Mouse (Mus musculus) WW6 (cell line): ENCODE measurements around the gene Nfib.

Source experiments
- DNase-seq: peaks from one replicate; pipeline ENCODE4 v3.0.0-alpha.2; 2013; ENCODE audit warnings: low read depth, low spot score

Gene Nfib

DNA sequence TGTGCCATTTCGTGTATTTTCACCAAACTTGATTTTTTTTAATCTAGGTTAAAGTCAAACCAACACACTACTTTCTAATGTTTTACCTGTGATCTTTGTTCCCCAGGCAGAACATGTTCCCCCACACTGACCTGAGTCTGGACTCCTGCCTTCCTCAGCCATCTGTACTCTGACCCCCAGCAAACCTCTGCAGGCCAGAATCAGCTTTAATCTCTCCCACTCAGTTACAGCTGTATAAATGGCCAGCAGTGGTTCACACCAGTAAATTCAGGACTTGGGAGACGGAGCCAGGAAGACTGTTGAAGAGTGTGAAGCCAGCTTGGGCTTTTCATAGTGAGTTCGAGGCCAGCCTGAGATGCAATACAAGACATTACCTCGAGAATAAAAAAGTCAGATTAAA, 312.5 kb downstream of the Nfib start:
- no peak for DNase-seq

DNA sequence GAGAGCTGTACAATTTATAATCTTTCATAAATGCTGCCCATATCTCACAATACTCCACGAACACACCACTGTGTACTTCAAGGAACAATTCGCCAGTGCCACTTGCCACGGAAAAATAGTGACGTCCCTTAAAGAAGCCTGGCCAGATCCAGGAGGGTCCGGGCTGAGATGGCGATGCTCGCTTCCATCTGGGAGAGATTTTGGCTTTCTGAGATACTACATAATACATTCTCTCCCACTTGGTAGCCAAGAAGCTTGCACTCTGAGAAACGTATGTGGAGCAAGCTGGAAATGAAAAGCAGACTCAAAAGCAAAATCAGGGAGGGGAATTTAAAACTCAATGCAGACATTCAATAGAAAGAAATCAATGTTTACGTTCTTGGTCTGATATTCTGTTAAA, 313.1 kb downstream of the Nfib start:
- DNase-seq = no peak

DNA sequence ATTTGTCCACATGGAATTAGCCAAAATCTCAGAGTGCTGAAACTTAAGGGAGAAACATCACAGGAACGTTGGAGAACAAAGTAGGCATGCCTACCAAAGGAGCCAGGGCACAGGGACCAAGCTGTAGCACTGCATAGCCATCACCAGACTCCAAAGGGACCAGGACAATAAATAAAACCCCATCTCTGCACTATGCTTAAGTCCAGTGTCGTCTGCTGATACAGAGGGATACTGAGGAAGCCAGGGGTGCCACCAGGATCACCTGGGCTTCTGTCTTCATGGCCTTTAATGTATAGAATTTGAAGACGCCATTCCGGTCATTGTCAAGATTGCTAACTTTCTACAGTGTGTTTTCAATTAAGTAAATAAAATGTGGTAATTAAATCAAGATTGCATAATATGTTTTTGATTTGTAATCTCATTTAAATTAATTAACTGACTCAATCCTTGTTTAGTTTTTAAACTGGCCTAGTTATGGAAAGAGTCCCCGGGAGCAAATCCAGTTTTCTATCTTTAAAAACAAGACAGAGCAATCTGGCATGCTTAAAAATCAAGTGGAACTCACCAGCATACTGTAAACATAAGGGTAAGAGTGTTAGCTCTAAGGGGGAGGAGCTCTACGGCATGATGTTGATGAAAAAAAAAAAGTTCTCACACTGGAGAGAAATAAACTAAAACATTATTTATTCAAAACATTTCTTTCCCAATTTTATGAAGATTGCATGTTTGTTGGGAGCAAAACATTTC, 313.7 kb downstream of the Nfib start:
- DNase-seq = no peak

DNA sequence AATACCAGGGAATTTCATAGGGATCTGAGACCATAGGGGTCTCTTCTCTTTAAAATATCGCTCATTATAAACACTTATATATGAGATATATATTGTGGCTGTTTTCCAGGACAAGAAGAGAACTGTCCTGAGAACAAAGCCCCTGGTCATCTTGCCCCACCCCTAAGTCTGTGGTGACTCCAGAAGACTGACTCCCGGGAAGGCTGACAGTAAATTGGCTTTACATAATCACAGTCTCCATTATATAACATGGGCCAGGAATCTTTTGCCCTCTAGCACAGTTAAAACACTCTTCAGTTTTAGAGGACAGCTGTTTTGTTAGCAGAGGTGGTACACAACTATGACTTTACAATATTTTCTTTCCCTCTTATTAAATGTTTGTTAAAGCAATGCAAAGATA, 315.0 kb downstream of the Nfib start:
- no peak for DNase-seq

DNA sequence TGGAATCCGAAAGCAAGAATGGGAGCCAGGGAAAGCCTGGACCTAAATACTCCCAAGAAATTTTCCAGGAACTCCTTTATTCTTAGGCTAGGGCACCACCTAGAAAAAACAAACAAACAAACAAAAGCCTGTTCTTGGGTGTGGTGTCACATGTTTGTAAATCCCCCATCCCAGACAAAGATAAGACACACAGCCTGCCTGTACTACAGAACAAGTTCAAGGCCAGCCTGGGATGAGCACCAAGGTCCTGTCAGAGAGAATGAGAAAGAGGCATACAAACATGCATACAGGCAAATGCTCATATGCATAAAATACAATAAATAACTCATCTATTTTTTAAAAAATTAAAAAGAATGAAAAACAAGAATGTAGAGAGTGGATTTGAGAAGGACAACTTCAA, 315.7 kb downstream of the Nfib start:
- no peak for DNase-seq

DNA sequence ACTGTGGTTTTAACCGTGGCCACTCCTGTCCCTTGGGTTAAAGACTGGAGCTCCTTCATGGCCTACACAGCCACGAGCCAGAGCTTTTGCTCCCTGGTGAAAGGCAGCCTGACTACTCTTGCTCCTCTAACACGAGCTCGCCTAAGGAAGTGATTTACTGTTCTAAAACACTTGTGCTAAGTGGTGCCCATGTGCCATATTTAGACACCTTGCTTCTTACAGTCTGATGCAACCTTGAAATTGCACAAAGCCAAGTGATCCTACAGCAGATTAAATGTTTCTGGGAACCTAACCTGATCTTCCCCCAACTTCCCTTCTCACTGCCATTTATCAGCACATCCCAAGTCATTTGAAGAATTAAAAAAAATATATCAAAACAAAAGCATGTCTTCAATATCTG, 317.9 kb downstream of the Nfib start:
- DNase-seq = no peak

DNA sequence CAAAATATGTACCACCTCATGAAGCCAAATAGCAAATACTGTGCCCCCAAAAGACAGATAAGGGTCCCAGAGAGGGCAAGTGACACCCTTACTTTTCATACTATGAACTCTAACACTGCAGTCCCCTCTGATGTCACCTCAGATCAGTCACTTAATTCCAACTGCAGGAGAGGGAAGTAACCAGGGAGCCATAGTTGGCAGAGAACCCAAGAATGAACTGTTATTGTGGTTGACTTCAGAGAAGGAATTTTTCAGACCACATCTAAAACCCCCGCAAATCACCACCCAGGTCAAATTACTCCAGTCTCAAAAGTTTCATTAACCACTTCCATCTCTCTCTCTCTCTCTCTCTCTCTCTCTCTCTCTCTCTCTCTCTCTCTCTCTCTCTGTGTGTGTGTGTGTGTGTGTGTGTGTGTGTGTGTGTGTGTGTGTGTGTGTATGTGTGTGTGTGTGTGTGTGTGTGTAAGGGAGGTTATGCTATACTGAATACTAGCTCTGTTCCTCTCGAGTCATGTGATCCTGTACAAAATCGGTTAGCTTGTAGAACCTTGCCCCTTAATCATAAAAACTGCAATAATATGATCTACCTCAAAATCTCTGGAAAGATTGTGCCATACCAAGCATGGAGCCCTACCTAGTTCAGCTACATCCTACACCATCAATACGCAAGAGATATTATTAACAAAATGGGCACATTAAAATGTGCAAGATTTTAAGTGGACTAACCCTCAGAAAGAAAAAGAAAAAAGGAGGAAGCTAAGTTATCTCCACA, 319.1 kb downstream of the Nfib start:
- no peak for DNase-seq

DNA sequence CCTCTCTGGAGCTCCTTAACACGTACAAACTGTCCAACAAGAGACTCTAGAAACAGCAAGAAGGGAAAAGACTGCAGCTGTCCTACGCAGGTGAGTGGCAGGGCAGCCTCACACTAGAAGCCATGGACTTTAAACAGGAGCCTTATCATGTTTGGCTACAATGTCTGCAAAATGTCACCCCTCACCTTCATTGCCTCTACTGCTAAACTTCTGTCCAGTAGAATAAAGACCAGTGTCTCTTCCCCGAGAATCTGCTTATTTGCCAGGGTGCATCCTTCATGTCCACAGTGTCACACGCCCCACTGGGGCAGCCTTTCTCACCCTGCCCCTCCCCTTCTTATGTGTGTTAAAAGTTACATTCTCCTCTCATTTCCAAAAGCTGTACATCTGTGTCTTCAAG, 319.9 kb downstream of the Nfib start:
- no peak for DNase-seq

DNA sequence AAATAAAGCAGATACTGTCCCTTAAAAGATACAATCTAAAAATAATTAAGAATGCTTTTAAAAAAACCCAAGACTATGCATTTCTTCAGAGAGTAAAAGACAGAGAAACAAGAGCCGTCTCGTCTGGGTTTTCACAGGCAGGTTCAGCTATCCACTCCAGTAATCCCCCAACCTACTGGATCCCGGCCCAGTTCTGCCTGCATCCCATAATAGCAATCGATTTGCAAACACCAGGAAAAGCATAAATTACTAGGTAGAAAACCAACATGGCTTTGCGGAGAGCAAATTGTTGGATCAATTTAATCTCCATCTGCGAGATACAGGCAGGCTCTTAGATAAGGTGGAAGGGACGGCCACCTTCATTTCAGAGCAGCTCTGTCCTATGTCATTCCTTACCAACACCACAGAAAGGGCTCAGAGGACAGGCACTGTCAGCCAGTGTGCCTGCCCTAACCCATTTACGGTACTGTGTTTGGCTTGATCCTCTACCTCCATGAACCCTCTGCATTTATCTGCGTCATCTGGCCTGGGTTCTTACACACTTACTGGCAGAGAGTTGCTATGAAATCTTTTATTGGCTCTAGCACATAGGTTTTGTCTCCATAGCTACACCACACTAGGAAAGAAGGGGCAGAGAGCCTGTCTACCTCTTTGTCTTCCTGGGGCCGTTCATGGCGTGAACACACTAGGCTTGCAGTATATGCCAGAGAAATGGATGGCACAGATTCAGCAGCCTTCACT, 321.4 kb downstream of the Nfib start:
- DNase-seq = no peak

DNA sequence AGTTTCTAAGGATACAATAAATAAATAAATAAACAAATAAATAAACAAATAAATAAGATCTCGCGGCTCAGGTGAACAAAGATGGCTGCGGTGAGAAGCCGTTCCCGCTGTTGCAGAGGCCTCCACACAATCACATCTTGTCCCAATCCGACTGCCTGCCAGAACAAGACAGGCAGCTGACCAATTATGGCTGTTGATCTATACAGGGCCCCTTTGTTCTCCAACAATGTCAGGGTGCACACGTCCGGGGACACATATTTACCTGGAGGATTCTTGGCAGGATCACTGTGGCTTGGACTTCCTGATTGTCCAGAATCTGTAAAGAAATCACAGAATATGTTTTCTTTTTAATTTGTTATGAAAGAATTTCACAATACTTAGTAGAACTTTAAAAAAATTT, 322.2 kb downstream of the Nfib start:
- DNase-seq = no peak

DNA sequence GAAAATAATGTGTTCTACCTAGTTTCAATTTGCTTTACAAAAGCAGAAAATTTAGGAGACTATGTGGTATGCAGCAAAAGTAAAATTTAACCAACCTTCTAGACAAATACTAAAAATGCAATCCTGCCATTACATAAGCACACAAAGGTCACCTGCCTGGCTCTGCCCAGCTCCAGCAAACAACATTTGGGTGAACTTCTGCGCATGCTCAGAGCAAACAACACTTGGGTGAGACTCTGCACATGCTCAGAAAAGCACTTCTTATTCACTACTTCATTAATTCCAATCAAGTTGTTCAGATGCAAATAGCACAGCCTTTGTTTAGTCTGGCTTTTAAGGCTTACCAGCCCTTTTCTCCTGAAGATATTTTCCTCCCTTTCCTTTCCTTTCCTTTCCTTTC, 323.8 kb downstream of the Nfib start:
- no peak for DNase-seq

DNA sequence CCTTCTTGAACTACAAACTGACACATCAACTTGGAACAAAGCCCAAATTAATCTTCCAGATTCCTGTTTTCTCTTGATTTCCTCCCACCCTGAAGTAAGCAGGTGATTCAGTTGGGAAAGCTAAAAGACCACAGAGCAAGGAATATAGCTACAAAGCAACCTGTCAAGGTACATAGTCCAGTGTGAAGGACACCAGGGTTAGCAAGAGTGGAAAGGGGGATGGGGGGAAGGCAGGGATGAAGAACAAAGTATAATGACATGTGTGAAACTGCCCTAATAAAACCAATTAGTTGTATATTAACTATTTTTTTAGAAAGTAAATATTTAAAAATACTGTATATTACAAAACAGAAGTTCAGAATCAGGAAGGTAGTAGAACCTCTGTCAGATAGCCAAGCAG, 325.0 kb downstream of the Nfib start:
- no peak for DNase-seq

DNA sequence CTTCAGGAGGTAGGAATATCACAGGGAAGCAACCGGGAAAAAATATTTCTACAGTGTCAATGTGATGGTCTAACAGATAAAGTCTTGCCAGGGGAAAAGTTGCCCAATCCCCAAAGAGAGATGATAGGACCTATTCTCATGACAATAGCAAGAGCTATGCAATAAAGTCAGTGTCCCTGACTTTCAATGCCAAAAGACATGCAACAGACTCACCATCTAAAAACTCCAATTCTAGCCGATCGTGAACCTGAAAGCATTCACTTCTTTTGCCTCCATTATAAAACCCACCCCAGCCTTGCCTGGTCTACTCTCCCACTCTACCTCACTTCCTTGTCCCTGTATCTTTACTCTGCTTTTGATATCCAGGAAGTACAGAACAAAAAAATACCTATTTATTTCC, 327.5 kb downstream of the Nfib start:
- DNase-seq = no peak

DNA sequence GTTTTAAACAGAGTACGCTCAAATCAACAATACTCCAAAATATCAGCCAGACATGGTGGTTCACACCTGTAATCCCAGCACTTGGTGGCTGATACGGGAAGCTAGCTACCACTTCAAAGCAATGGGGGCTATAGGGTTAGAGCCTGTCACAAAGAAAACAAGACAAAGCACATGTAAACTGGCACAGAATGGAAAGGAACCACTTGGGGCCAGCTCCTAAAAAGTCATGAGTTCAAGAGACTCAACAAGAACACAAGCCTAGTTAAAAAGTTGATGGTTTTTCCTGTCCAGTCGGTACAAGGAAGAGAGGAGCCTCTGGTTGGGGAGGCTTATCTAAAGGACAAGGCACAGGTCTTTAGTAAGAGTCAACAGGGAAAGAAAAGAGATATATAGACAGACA, 327.9 kb downstream of the Nfib start:
- no peak for DNase-seq

DNA sequence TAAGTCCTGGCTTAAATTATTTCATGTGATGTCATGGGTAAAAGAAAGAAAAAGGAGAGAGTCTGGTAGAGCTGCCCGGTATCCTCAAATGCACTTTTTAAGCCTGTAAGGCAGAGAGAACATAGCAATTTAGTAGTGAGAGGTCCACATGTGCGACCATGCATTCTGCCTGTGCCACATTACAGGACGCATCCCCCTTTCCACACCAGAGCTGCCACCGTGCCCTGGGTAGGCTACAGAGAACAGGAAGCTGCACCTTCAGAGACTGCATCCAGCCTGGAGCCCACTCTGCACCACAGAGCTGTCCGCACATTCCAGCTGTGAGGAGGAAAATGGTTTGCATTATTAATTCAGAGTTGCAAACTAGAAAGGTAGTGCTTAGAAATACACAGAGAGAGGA, 331.0 kb downstream of the Nfib start:
- DNase-seq = no peak

DNA sequence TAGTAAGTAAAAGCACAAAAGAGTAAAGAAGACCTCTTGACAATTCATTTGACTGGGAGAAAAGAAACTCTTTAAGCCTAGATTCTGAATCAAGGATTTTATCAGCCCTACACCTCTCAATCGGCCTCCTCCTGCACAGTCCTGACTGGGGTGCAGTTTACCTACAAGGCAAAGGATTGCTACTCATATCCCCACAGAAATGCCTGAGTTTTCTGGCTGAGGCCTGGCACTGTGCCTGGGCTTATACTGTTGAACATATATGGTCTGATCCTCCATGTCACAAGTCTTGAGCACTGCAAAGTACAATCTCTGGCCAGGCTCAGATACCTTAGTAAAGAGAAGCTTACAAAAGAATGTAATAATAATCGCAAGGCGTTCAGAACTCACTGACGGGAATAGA, 333.3 kb downstream of the Nfib start:
- DNase-seq = no peak

DNA sequence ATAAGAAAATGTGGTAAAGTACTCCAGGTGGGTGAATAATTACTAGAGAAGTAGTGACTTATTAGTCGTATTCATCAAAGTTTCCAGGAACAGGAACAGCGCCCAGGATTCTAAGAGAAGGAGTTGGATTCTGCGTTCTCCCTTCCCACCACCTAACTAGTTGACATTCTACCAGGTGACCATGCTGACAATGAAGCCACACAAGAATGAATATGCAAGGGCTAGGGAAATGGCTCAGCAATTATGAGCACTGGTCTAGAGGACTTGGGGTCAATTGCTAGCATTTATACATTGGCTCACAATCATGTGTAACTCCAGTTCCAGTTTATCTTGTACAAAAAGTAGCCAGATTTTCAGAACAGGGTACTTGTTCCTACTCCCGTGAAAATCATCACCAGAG, 334.1 kb downstream of the Nfib start:
- no peak for DNase-seq

DNA sequence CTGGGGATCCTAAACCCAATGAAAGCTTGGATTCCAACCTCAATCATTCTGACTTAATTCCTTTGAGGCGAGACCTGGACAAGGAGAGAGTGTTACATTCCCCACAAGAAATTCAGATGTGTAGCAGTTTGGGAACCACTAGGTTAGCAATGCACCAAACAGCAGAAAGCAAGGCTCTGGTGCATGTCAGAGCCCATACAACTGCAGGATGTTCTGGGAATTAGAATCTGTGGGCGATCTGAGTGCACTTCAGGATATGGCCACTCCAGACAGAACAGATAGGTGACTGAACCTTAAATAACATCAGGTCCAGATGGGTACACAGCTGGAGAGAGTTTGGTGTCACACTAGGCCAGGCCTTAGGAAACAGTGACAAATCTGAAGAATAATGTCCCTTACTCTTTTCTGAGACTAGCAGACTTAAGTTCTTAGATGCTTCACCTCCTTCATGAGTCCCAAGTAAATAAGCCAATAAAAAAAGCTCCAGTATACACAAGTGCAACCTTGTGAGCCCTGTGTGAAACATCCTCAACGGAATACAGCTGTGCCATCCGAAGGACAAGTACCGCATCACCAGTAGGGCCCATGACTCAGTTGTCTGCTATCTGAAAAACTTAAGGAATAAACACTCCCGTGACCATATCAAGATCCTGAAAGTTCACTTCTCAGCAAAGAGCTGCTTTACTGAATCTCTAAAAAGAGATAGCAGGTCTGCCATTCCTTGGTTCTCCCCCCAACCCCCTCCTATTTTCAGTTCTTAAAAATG, 336.4 kb downstream of the Nfib start:
- no peak for DNase-seq

DNA sequence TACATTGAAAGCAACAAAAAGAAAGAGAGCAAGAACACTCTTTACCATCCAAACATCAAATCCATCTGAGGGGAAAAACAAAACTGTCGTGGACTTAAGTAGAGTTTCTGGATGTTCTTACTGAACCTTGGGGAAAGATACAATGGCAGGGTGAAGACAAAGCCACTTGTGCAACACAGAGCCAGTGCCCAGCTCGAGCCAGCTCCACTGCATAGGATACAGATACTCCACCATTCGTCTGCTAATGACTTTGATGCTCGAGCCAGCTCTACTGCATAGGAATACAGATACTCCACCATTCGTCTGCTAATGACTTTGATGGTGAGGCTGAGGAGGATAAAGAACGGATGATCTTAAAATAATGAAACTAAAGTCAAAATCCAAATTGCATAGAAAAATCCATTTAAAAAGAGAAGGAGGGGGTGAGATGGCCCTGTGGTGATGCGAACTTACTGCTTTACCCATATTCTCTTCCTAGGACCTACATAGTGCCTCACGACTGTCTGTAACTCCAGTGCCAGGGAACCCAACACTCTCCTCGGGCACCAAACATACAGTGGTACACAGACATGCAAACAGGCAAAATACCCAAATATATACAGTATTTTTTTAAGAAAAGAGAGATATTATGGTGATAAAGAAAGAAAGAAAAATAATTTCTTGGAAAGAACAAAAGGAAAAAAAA, 337.3 kb downstream of the Nfib start:
- no peak for DNase-seq

DNA sequence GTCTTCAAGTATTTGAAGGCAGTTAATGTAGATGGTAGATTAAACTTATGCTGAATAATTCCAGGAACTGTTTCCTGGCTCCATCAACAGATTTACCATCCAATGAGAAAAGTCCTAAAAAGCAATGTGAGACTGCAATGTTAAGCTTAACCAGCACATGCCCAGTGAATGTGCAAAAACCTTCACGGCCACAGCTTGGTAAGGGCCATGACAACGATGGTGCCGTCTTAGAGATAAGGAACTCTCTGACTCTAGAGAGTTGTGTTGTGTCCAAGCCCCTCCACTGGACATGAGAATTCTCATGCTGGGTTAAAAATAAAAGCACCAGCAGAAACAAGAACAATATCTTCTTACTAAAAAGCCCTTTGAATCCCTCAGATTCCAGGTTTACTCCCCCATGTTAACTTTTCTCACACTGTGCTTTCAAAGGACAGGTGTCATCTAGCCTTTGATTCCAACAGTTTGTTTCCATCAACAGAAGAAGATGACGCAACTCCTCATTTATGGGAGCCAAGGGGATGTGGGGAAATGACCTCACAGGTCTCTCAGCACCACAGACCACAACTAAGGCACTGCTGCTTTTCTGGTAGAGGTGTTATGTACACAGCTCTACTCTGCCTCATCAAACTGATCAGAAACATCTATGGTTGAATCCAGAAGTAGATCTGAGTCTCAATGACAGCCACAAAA, 340.7 kb downstream of the Nfib start:
- DNase-seq = no peak

DNA sequence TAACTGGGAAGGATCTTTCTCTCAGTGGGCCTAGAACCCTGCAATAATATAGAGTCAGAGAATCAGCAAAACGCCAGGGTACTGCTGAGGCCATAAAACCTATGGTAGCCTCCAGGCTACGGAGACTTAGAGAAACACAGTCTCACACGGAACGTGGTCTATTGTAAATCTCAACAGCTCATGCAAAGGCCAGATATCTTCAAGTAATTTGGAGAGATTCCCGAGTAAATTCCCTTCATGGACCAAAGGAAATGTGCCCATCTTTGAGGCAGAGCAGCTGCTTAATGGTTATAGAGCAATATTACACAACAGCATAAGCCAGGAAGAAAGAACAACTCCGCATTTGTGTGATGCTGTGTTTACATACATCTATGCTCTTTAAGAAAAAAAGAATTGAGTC, 341.6 kb downstream of the Nfib start:
- no peak for DNase-seq
